Mouse (Mus musculus) mouse embryonic stem cell (cell line): Measurements from ENCODE around the gene Olfr1512.
"Not testable (repeated sequence)": the region's sequence is repeated elsewhere in the genome, so short reads cannot be mapped to it uniquely, and the experiment has no call there.

Experiments
- in situ Hi-C, 2 experiments: fragments of 300-500 bp; cut with MboI; formaldehyde crosslinking; loops; 1 replicate in 1 of 2; 3 replicates in 1 of 2; pipeline ENCODE4 v1.14.3; 2019 to 2020; ENCODE audit warnings: low sequenced_read_pairs in 2 of 2, low pct_unique_long_range_greater_than_20kb in 1 of 2, mixed read lengths in 1 of 2; ENCODE audit not compliant: unreplicated experiment in 1 of 2

The Olfr1512 gene

DNA sequence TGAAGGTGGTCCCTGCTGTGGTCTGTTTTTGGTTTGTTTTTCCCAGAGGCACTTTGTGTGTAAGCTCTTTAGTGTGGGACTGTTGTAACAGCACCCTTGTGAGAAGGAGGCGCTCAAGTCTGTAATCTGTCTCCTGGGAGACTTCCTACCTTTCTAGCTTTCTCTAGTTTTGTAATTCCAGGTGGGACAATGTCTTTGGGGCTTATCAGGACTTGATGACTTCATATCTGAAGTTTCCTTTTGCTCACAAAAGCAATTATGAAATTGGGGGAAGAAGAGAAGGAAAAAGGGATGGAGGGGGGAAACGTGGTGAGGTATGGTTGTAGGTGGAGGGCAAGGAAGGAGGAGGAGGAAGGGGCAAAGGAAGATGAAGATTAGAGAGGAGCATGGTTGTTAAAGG lies at the start of gene Olfr1512:
Gene Olfr1512 (minus strand): TSS at position 101 of the 400 bp plus-strand sequence.
- in situ Hi-C loops, result no loop called here

DNA sequence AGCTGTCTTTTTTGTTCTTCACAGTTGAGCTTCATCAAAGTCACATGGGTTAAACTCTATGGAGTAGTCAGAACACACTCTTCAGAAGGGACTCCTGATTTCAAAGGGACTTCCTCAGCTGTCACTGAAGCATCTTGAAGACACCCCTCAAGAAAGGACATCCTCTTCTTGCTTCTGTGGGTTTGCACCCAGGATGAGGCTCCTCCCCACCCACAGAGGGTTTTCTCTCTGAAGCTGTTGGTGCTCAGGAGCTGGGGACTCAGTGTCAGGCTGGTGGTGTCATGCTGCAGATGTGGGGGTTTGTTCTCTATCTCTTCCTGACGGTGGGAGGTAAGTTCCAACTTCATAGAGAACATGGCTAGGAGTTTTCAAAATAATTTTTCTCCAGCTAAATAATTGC lies 48.7 kb upstream of the Olfr1512 start:
- in situ Hi-C loops, result no loop called here

DNA sequence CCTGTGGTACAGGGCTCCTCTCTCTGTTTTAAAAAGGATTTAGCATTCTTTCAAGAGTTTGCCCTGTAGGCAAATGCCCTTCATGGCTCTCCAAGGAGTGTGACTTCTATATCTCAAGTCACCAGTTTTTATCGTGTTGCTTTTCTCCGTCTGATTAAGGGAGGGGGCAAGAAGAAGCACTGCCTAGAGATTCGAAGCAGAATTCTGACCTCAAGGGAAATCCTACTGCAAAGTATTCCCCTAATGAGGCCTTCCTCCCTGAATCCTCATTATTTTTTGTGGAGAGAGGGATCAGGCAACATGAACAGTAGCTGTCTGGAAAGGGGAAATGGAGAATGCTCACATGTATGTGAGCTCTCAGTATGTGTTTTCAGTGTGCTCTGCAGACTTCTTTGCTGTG lies 35.3 kb upstream of the Olfr1512 start, which contains the start of gene Olfr1510:
Gene Olfr1510 (minus strand): TSS at position 101 of the 400 bp plus-strand sequence.
- in situ Hi-C loops, result no loop called here

DNA sequence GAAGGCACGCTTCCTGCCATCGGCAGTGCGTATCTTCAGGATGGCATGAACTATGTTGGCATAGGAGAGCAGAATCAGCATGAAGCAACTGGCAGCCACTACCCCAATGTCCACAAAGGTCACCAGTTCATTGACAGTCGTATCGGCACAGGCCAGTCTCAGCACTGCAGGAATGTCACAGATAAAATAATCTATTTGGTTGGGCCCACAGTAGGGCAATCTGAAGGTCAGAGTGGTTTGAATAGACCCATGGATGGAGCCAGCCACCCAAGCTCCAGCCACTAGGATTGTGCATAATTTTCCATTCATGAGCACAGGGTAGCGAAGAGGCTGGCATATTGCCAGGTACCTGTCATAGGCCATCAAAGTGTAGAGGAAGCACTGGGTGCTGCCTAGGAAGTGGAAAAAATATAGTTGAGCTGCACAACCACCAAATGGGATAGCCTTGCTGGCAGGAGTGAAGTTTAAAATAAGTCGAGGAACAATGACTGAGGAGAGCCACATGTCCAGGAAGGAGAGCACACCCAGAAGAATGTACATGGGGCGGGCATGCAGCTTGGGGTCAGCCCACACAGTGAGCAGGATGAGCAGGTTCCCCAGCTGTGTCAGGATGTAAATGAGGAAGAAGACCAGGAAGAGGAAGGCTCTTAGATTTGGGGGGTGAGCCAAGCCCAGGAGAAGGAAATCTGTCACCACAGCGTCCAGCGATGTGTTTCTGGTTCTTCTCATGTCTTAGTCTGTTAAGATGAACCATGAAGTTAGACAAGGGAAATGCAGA lies 31.4 kb upstream of the Olfr1512 start:
- in situ Hi-C loops, result not testable (repeated sequence)

DNA sequence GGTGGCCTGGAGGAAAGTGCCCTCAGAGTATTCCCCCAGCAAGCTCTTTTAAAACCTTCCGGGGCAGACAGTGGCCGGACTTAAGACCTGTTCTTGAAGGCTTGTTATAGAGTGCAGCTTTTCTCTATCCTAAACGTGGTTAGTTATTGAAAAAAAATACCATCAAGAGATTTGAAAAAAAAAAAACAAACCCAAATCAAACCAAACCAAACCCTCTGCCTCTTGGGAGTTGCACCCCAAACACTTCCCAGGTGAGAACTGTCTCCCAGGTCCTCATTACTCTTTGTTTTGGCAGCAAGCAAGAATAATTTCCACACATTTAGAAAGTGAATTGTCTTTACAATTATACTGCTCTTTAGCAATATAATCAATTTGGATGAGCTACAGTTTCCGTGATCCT lies 18.3 kb upstream of the Olfr1512 start, which contains the start of gene Olfr1511:
Gene Olfr1511 (minus strand): TSS at position 101 of the 400 bp plus-strand sequence.
- in situ Hi-C loops, result no loop called here

DNA sequence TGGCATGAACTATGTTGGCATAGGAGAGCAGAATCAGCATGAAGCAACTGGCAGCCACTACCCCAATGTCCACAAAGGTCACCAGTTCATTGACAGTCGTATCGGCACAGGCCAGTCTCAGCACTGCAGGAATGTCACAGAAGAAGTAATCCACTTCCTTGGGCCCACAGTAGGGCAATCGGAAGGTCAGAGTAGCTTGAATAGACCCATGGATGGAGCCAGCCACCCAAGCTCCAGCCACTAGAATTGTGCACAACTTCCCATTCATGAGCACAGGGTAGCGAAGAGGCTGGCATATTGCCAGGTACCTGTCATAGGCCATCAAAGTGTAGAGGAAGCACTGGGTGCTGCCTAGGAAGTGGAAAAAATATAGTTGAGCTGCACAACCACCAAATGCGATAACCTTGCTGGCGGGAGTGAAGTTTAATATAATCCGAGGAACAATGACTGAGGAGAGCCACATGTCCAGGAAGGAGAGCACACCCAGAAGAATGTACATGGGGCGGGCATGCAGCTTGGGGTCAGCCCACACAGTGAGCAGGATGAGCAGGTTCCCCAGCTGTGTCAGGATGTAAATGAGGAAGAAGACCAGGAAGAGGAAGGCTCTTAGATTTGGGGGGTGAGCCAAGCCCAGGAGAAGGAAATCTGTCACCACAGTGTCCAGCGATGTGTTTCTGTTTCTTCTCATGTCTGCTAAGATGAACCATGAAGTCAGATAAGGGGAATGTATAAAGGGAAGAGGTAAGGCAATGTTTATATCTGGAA lies 11.3 kb upstream of the Olfr1512 start:
- in situ Hi-C loops, result not testable (repeated sequence)

DNA sequence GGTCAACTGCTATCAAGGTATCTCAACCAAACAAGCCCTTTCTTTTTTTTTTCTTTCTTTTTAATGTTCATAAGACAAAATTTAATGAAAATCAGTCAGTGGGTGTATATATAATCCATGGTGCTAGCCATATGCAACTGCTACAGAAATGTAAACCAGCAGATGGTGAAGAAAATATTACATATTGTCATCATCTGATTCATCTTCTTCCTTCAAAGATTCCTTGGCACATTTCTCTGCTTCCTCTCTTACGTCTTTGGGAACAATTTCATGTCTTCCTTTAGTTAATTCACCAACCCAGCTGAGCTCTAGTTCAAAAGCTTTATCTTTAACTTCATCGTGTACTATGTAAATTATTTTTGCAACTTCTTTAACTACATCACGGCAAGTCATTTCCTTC lies 10.2 kb downstream of the Olfr1512 start:
- in situ Hi-C loops, result no loop called here

DNA sequence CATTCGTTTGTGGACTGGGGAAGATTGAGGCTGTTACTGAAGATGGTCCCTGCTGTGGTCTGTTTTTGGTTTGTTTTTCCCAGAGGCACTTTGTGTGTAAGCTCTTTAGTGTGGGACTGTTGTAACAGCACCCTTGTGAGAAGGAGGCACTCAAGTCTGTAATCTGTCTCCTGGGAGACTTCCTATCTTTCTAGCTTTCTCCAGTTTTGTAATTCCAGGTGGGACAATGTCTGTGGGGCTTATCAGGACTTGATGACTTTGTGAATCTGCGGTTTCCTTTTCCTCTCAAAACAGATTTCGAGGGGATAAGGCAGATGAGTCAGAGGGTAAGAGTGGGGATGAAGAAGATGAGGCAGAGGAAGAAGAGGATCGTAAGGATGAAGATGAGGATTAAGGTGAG lies 22.7 kb downstream of the Olfr1512 start, which contains the start of gene Olfr1513:
Gene Olfr1513 (minus strand): TSS at position 101 of the 400 bp plus-strand sequence.
- in situ Hi-C loops, result no loop called here

DNA sequence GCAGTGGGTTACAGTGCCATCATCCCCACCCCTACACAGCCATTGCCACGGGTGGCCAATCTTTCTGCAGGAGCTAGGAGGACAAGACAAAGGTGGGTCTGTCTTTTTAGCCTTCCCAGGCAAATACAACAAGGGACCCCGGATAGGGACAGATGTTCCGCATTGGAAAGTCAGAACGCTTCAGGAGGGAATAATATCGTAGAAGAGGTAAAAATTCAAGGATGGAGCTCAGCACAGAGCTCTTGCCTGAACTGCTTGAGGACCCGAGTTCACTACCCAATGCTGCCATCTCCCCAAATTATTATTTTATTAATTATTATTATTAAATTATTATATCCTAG lies 39.5 kb downstream of the Olfr1512 start:
- in situ Hi-C loops, result loop anchor here (10.0 to 25.0 kb wide), 2 partner anchors 205 to 427 kb away; partner anchors contain the start of genes Ndrg2 (in 1 of the 2), Rnase13 (in 1 of the 2) and Tppp2 (in 1 of the 2)

DNA sequence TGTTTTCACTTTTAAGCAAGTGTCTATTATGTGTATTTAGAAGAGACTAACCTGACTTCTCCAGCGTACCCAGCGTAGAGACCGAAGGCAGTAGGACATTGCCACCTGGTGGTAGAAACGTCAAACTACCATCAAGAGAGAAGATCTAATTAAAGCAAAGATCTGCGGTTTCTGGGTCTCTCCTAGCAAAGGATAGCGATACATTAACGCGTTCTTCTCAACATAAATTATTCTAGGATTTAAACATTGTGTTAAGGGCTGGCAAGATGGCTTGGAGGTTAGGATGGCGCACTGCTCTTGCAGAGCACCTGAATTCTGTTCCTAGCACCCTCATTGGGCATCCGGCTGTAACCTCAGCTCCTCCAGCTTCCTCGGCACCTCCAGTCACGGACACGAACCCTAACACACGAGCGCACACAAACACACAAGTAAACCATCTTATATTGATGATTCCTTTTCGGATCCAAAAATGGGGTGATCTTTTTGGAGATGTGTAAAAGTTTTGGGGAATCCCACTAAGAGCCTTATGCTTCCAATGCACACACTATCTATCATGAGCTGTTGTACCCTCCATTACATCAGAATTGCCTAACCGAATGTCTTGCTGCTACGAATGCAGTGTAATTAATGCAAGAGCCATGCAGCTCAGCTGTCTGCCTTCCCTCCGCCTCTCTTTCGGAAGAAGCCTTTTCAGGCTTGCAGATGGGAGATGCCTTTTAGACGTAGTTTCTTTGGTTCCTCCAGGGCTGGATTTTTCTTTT lies 40.0 kb downstream of the Olfr1512 start:
- in situ Hi-C loops, result loop anchor here (10.0 to 25.0 kb wide), 2 partner anchors 204 to 427 kb away; partner anchors contain the start of genes Ndrg2 (in 1 of the 2), Rnase13 (in 1 of the 2) and Tppp2 (in 1 of the 2)

DNA sequence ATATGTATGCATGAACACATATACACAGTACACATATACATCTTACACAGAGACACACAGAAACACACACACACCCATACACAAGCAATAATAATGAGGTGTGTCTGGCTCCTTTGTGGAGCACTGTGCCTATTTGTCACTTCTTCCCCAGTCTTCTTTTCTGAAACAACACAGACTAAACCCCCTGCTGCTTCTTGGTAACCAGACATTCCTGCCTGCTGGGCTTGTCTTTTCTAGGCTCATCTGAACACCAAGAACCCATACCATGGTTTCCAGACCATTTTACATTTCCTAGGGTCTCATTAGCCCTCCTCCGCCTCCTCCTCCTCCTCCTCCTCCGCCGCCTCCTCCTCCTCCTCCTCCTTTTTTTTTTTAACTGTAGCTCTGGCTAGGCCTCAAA lies 46.8 kb downstream of the Olfr1512 start:
- in situ Hi-C loops, result loop anchor here (10.0 to 25.0 kb wide), 2 partner anchors 197 to 420 kb away; partner anchors contain the start of genes Ndrg2 (in 1 of the 2), Rnase13 (in 1 of the 2) and Tppp2 (in 1 of the 2)

DNA sequence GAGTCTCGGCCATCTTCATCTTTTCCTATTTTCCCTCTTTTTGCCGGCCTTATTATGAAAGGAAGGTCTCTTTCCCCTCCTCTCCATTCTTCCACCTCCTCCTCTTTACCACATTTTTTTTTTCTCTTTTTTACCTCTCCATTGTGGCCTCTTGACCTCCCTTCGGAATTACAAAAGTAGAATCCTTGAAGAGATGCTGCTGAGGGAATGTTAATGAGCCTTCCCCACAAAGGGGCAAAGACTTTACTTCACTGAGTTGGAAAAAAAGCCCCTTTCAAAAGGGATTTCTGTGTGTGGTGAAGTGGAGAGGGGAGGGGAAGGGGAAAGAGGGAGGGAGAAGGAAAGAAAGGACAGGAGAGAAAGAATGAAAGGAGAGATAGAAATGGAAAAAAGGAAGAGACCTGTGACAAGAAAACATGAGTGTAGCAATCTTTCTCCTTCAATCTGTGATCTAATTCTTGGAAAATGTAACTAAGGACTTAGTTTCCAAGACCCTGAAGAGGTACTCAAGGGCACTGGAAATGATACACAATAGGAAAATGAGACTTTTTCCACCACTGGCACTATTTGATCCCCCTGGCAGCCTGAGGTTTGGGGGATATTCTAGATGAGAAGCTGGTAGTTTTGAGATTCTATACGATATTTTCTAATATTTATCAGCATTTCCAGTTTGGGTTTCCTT lies 47.8 kb downstream of the Olfr1512 start:
- in situ Hi-C loops, result loop anchor here (10.0 to 25.0 kb wide), 2 partner anchors 196 to 419 kb away; partner anchors contain the start of genes Ndrg2 (in 1 of the 2), Rnase13 (in 1 of the 2) and Tppp2 (in 1 of the 2)

DNA sequence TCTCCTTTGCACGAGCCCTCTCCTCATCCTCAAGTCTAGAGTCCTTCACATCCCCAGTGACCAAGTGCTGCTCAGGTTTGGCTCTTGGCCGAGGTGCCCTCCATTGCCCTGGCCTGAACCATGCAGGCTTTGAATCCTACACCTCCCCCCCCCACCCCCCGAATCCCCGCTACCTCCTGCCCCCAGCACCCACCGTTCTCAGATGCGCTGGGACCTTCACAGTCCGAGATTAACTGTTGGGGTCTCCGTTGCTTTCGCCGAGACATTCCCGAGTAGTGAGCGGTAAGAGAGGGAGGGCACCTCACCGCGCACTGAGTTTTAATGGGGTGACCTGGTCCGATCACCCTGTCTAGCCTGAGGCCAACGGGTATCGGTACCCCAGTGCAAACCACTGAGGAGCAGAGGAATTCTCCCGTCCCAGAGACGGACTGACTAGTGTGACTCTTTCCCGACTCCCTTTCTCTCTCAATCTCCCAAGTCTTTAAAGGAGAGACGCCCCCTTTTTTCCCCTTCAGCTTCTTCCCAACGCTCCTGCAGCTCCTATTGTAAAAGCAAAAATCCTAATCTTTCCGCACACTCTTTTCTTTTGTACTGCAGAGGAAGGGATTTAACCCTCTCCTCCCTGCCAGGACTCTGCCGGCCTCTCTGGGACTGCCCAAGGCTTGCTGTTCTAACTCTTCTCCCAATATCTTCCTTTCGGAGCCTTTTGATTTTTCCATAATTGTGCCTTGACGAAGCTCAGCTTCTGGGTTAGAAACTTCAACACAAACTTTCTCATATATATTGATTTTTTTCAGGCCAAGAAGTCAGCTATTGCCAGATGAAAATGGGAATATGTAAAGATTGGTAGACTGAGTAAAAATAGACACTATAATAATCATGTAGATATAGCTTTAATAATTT lies 50.8 kb downstream of the Olfr1512 start, which contains the start of gene Sall2:
Gene Sall2 (minus strand): TSS at position 853 of the 903 bp plus-strand sequence.
- in situ Hi-C loops, result loop anchor here in 1 of 2 experiments (25.0 kb wide), 1 partner anchor 416 kb away; the partner anchor contains the start of genes Ndrg2, Rnase13 and Tppp2

DNA sequence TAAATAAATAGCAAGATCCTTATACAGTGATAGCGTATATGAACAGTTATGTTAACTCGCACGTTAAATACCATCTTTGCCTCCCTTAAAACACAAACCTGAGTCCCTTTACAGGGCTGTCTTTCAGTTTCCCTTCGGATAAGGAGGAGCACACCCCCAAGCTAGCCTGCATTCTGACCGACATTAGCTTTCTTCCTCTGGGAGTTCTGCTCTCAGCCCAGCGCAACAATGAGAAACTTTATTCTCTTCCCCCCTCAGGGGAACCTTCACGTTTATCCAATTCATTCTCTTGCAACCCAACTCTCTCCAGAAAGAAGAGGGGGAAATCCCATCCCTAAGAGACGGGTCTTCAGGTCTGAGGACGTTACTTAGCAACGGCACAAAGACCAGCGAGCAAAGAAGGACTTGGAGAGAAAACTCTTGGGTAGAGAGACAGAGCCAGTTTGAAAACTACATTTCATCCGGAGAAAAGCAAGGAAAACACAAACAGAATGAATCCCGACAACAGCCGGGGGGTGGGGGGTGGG lies 51.5 kb downstream of the Olfr1512 start:
- in situ Hi-C loops, result loop anchor here in 1 of 2 experiments (25.0 kb wide), 1 partner anchor 415 kb away; the partner anchor contains the start of genes Ndrg2, Rnase13 and Tppp2

DNA sequence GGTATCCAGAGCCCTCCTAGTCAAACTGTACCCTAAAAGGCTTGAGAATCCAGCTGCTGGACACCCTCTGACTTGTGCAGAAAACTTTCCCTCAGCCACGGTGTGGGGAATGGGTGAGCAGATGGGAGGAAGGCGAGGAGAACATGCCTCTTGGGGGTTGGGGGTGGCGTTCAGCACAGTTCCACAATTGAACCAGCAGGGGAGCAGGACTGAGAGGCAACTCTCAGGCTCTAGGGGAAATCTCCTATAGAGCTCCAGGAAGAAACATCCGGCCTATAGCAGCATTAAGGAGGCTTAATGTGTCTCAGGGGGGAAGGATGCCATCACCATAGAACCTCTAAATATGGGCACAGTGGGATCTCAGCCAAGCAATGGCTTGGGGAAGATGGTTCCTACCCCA lies 53.1 kb downstream of the Olfr1512 start:
- in situ Hi-C loops, result loop anchor here in 1 of 2 experiments (25.0 kb wide), 1 partner anchor 414 kb away; the partner anchor contains the start of genes Ndrg2, Rnase13 and Tppp2
